Mouse (Mus musculus) embryonic fibroblast, embryonic 13.5 days (primary cell): ENCODE results near the gene Trpc2.

ENCODE experiments used
- CTCF ChIP-seq: IDR thresholded peaks from 2 replicates; pipeline ENCODE4 v1.5.1; 2011; ENCODE audit warnings: mild to moderate bottlenecking, control low read depth, low read length, moderate library complexity, borderline replicate concordance; ENCODE audit not compliant: insufficient read depth
- POLR2A ChIP-seq: IDR thresholded peaks from 2 replicates; pipeline ENCODE4 v1.6.1; 2011; ENCODE audit warnings: low read depth, mild to moderate bottlenecking, control low read depth, low read length, moderate library complexity

DNA sequence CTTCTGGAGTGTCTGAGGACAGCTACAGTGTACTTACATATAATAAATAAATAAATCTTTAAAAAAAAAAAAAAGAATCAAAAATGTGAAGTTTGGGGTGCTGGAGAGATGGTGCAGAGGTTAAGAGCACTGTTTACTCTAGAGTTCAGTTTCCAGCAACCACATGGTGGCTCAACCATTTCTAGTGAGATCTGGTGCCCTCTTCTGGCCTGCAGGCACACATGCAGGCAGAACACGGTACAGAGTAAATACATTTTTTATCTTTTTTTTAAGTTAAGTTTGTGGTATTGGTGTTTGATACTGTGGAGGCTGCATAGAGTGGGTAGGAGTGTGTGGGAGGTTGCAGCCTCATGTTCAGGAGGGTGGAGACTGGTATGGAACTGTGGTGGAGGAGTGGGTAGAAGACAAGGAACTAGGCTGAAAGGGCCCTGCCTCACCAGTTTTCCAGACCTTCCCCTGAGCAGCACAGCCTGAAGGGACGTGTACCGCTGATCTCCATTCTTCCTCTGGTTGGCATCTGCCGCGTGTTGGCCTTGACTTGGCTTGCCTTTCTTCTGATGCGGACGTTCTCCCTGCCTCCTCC is 6.1 kb upstream of the Trpc2 start:
- TF ChIP-seq CTCF (peak; percentile 63; the same call in 1 of the 2 replicates), POLR2A (no peak)
